Mouse (Mus musculus) kidney, embryonic 16.5 days (tissue): Measurements from ENCODE around the gene Pfkfb4. TPM values are rescaled to one million over a fixed set of nuclear protein-coding genes. Genes with fewer than 3 reads are reported as not detected.

Experiments used
- ATAC-seq: fragments of 200-750 bp; cut with Nextera tagmentation; 2 replicates; pipeline ENCODE4 v1.8.0; 2017; ENCODE audit warnings: moderate TSS enrichment; ENCODE audit not compliant: low FRiP score, low TSS enrichment
- H3K27ac ChIP-seq: fragments of 300-500 bp; sonication (generic); 2 replicates; pipeline ENCODE4 v1.5.1; 2014; ENCODE audit warnings: low read length
- H3K27me3 ChIP-seq: fragments of 300-500 bp; sonication (generic); 2 replicates; pipeline ENCODE4 v1.6.1; 2014; ENCODE audit warnings: low read length, control low read depth, mixed read lengths; ENCODE audit not compliant: insufficient read depth
- H3K36me3 ChIP-seq: fragments of 300-500 bp; sonication (generic); 2 replicates; pipeline ENCODE4 v1.6.1; 2014; ENCODE audit warnings: low read length, control low read depth, mixed read lengths; ENCODE audit not compliant: insufficient read depth
- H3K4me1 ChIP-seq: fragments of 300-500 bp; sonication (generic); 2 replicates; pipeline ENCODE4 v1.6.1; 2014; ENCODE audit warnings: low read length, control low read depth, mixed read lengths; ENCODE audit not compliant: insufficient read depth
- H3K4me2 ChIP-seq: fragments of 300-500 bp; sonication (generic); replicated peaks from 2 replicates; pipeline ENCODE4 v1.6.1; 2014; ENCODE audit warnings: low read depth, low read length
- H3K4me3 ChIP-seq: fragments of 300-500 bp; sonication (generic); 2 replicates; pipeline ENCODE4 v1.5.1; 2014; ENCODE audit warnings: mild to moderate bottlenecking, low read length
- H3K9ac ChIP-seq: fragments of 300-500 bp; sonication (generic); replicated peaks from 2 replicates; pipeline ENCODE4 v1.6.1; 2014; ENCODE audit warnings: low read length
- H3K9me3 ChIP-seq: fragments of 300-500 bp; sonication (generic); 2 replicates; pipeline ENCODE4 v1.6.1; 2016; ENCODE audit warnings: low read length, control low read depth
- WGBS: fragments of 180-500 bp; shearing (Covaris S2); extraction: QIAGEN DNeasy Blood & Tissue Kit; methylation state at CpG from one replicate; pipeline ENCODE4 v1.1.7; 2014; 5-methylcytosine and 5-hydroxymethylcytosine counted together
- polyA plus RNA-seq: library from polyadenylated mRNA; unstranded; fragments of >200 nt; fragmentation: Nextera tagmentation; extraction: Ambion mirVana; gene quantifications from 2 replicates; pipeline ENCODE4 v1.2.1, GENCODE M21; 2015

Gene Pfkfb4
- polyA plus RNA-seq, 1 experiment from 2014 or later: 10.4 TPM

DNA sequence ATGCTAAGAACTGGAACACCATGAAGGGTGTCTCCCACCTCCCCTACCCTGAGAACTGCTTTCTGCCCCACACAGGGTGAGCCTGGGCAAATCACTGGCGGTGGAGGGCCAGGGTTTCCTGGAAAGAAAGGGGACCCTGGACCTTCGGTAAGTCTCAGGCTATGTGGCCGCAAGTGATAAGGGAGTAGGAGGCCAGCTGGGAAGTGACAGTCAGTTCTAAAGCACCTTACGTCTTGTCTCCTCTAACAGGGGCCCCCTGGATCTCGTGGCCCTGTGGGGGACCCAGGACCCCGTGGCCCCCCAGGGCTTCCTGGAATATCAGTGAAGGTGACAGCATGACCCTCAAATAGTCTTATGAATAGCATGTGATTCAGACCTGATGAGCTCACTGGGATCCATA, 27.2 kb upstream of the Pfkfb4 start:
- Histone ChIP-seq H3K4me2 (no peak overlapping the region), H3K4me1 (no peaks in the 10 kb centered on the region), H3K9me3 (no peaks in the 10 kb centered on the region), H3K27ac (no peak overlapping the region), H3K27me3 (no peaks in the 10 kb centered on the region), H3K9ac (no peak overlapping the region), H3K36me3 (no peaks in the 10 kb centered on the region), H3K4me3 (no peak overlapping the region)
- WGBS: 90% methylated on average over 6 of the region's 6 CpGs
- ATAC-seq: no peak

DNA sequence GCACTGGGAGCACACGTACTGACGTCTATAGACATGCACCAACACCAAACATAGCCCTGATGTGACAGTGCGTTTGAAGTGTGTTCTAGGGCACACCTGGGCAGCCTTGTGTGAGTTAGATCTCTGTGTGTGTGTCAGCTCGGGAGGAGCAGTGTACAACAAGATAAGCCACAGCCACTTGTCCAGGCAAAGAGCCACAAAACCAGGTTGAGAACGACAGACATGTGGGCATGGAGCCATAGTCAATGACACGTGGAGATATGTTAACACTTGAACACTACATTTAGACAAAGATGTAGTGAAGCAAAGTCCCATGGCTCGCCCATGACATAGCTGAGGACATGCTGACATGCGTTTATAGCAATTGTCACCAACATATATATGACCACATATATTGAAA, 21.0 kb upstream of the Pfkfb4 start:
- Histone ChIP-seq H3K4me1 (no peaks in the 10 kb centered on the region), H3K27ac (no peak overlapping the region), H3K36me3 (no peaks in the 10 kb centered on the region), H3K4me3 (no peak overlapping the region), H3K9ac (no peak overlapping the region), H3K4me2 (no peak overlapping the region), H3K9me3 (no peaks in the 10 kb centered on the region), H3K27me3 (no peaks in the 10 kb centered on the region)
- WGBS: 86% methylated on average over 8 of the region's 8 CpGs
- ATAC-seq: no peak

DNA sequence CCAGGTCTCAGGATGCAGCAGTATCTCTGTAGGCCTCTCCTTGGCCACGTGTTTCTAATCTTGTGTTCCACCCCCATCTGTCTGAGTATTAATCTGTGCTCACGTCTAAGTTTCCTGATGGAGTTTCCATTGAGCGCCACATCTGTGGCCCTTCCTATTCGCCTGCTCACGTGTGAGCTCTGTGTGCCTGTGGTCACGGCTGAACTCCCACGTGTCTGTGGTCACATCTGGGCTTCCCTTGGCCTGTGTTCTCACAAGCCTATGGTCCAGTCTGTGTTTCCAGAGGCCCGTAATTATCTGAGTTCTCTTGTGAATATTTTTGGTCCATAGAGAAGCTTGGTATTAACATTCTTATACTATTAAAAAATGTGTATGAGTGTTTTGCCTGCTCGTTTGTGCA, 15.1 kb upstream of the Pfkfb4 start:
- Histone ChIP-seq H3K9me3 (no peaks in the 10 kb centered on the region), H3K27me3 (no peaks in the 10 kb centered on the region), H3K36me3 (no peaks in the 10 kb centered on the region), H3K4me3 (no peak overlapping the region), H3K4me1 (no peaks in the 10 kb centered on the region), H3K4me2 (no peak overlapping the region), H3K9ac (no peak overlapping the region), H3K27ac (no peak overlapping the region)
- 83% methylated on average over 9 of the region's 9 CpGs for WGBS
- no peak for ATAC-seq

GRCm38 (mm10) chr9:108977966-108978365, 13.6 kb upstream of the Pfkfb4 start:
- no peak overlapping the region for H3K27ac ChIP-seq
- 0 out of 2 replicates have a peak, but pooled peaks cover 6% of the 10 kb centered on the region for H3K4me1 ChIP-seq
- 75% methylated on average over 7 of the region's 7 CpGs for WGBS
- no peaks in the 10 kb centered on the region for H3K27me3 ChIP-seq
- no peak overlapping the region for H3K9ac ChIP-seq
- no peaks in the 10 kb centered on the region for H3K9me3 ChIP-seq
- no peaks in the 10 kb centered on the region for H3K36me3 ChIP-seq
- H3K4me3 ChIP-seq: no peak overlapping the region
- no peak overlapping the region for H3K4me2 ChIP-seq
- no peak for ATAC-seq

DNA sequence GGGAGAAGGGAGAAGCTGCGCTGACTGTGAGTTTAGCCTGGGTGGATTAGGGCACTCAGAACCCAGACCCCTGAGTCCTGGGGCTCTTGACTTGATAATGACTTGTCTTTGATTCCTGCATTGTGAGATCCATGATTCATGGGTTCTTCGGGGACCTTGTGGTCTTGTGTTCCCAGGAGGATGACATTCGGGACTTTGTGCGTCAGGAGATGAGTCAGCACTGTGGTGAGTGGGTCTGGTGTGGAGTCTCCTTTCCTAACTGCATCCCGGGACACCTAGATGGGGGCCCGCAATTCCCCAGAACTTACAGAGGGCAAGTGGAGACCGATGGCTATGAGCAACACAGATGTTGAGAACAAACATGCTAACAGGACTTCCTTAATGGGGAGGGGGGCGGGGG, 9.1 kb upstream of the Pfkfb4 start:
- 0 out of 2 replicates have a peak, but pooled peaks cover 6% of the 10 kb centered on the region for H3K4me1 ChIP-seq
- no peak overlapping the region for H3K27ac ChIP-seq
- H3K4me3 ChIP-seq: no peak overlapping the region
- no peak for ATAC-seq
- H3K36me3 ChIP-seq: no peaks in the 10 kb centered on the region
- H3K9ac ChIP-seq: no peak overlapping the region
- WGBS: 75% methylated on average over 8 of the region's 8 CpGs
- no peak overlapping the region for H3K4me2 ChIP-seq
- H3K9me3 ChIP-seq: no peaks in the 10 kb centered on the region
- H3K27me3 ChIP-seq: no peaks in the 10 kb centered on the region

GRCm38 (mm10) chr9:108983209-108983608, 8.4 kb upstream of the Pfkfb4 start:
- Histone ChIP-seq H3K27ac (no peak overlapping the region), H3K9ac (no peak overlapping the region), H3K27me3 (no peaks in the 10 kb centered on the region), H3K36me3 (no peaks in the 10 kb centered on the region), H3K4me2 (no peak overlapping the region), H3K4me1 (peaks cover 6% of the 10 kb centered on the region; the same call in 1 of the 2 replicates), H3K9me3 (no peaks in the 10 kb centered on the region), H3K4me3 (no peak overlapping the region)
- no peak for ATAC-seq
- 79% methylated on average over 9 of the region's 9 CpGs for WGBS

DNA sequence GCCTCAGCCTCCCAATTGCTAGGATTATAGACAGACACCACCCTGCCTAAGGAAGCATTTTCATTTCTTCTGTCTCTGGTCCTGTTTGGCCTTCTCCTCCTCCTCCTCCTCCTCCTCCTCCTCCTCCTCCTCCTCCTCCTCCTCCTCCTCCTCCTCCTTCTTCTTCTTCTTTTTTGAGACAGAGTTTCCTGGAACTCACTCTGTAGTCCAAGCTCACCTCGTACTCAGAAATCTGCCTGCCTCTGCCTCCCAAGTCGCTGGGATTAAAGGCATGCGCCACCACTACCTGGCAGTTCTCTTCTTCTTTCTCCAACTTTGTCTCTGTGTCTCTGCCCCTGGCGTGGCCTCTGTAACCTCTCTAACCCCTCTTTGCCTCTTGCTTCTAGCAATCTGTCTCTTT, 5.9 kb upstream of the Pfkfb4 start, which contains the start of gene Ucn2:
TSS of gene Ucn2 (plus strand) at position 301 of the 400 bp plus-strand sequence.
- peaks cover 13% of the 10 kb centered on the region; the same call in 1 of the 2 replicates for H3K4me1 ChIP-seq
- no peaks in the 10 kb centered on the region for H3K9me3 ChIP-seq
- WGBS: 84% methylated on average over 4 of the region's 4 CpGs
- H3K4me3 ChIP-seq: no peak within 1 kb of the TSS
- no peak within 1 kb of the TSS for H3K4me2 ChIP-seq
- ATAC-seq: no peak
- no peak within 1 kb of the TSS for H3K27ac ChIP-seq
- no peaks in the 10 kb centered on the region for H3K36me3 ChIP-seq
- H3K27me3 ChIP-seq: no peaks in the 10 kb centered on the region
- no peak within 1 kb of the TSS for H3K9ac ChIP-seq

GRCm38 (mm10) chr9:108987704-108988350, 3.8 kb upstream of the Pfkfb4 start:
- ATAC-seq: no peak
- H3K27me3 ChIP-seq: no peaks in the 10 kb centered on the region
- peak overlapping the region; percentile 14; the same call in 1 of the 2 replicates for H3K4me2 ChIP-seq
- H3K4me3 ChIP-seq: 0 out of 2 replicates have a peak overlapping the region, but pooled peaks have one; percentile 3
- H3K4me1 ChIP-seq: peaks cover 14% of the 10 kb centered on the region
- no peaks in the 10 kb centered on the region for H3K9me3 ChIP-seq
- H3K27ac ChIP-seq: no peak overlapping the region
- H3K36me3 ChIP-seq: no peaks in the 10 kb centered on the region
- H3K9ac ChIP-seq: 0 out of 2 replicates have a peak overlapping the region, but pooled peaks have one; percentile 17
- WGBS: 17% methylated on average over 14 of the region's 15 CpGs

- no peak overlapping the region for H3K4me2 ChIP-seq
- H3K4me1 ChIP-seq: peaks cover 14% of the 10 kb centered on the region
- H3K4me3 ChIP-seq: no peak overlapping the region
- WGBS: 80% methylated on average over 4 of the region's 4 CpGs
- H3K9me3 ChIP-seq: no peaks in the 10 kb centered on the region
- no peaks in the 10 kb centered on the region for H3K27me3 ChIP-seq
- H3K27ac ChIP-seq: peak overlapping the region; percentile 97
- H3K9ac ChIP-seq: no peak overlapping the region
- no peaks in the 10 kb centered on the region for H3K36me3 ChIP-seq
- ATAC-seq: no peak
Measured at GRCm38 (mm10) chr9:108989802-108990461, 1.6 kb upstream of the Pfkfb4 start.

GRCm38 (mm10) chr9:108990462-108990820, 1.1 kb upstream of the Pfkfb4 start:
- Histone ChIP-seq H3K9ac (no peak overlapping the region), H3K27ac (peak overlapping the region; percentile 97), H3K4me2 (no peak overlapping the region), H3K4me1 (peaks cover 18% of the 10 kb centered on the region), H3K27me3 (no peaks in the 10 kb centered on the region), H3K36me3 (no peaks in the 10 kb centered on the region), H3K9me3 (no peaks in the 10 kb centered on the region), H3K4me3 (no peak overlapping the region)
- no peak for ATAC-seq
- 58% methylated on average over 7 of the region's 7 CpGs for WGBS
